Mouse (Mus musculus): ENCODE data around the gene Pla2g3. TPM values are rescaled to one million over a fixed set of nuclear protein-coding genes. Genes with fewer than 3 reads are reported as not detected.

The Pla2g3 gene
- polyA plus RNA-seq, 1 experiment from 2014 or later = 0.76 TPM

- Histone ChIP-seq H3K36me3 (ENCODE audit: control insufficient read depth, insufficient read depth, low read length) (no peaks in the 10 kb centered on the region), H3K4me3 (ENCODE audit: low read depth, low read length) (no peak overlapping the region), H3K27ac (replicated peaks; ENCODE audit: low read depth, low read length) (no peak overlapping the region), H3K4me1 (ENCODE audit: control insufficient read depth, insufficient read depth, low read length) (peaks cover 17% of the 10 kb centered on the region), H3K9ac (ENCODE audit: low read length) (no peak overlapping the region), H3K9me3 (ENCODE audit: control insufficient read depth, low read length) (no peaks in the 10 kb centered on the region; the same call in 1 of the 2 replicates), H3K27me3 (ENCODE audit: control insufficient read depth, insufficient read depth, low read length) (no peaks in the 10 kb centered on the region), H3K4me2 (ENCODE audit: low read depth, severe bottlenecking) (peak overlapping the region; percentile 46)
- DNase-seq (ENCODE audit: low spot score) (no peak), ATAC-seq (ENCODE audit: insufficient number of reproducible peaks, low FRiP score, low TSS enrichment, low read depth) (no peak)
- WGBS = 88% methylated on average over 4 of the region's 4 CpGs
These were observed 51.7 kb downstream of the Pla2g3 start for GRCm38 (mm10) chr11:3539826-3540196.

GRCm38 (mm10) chr11:3540451-3541085 lies 52.5 kb downstream of the Pla2g3 start, which contains the start of gene Smtn:
TSS of gene Smtn (minus strand) at chr11:3540612.
- peak within 1 kb of the TSS; percentile 9; the same call in 1 of the 2 replicates for H3K9ac ChIP-seq (ENCODE audit: low read length)
- H3K27ac ChIP-seq (replicated peaks; ENCODE audit: low read depth, low read length) = no peak within 1 kb of the TSS
- H3K4me1 ChIP-seq (ENCODE audit: control insufficient read depth, insufficient read depth, low read length) = peaks cover 14% of the 10 kb centered on the region
- no peaks in the 10 kb centered on the region for H3K36me3 ChIP-seq (ENCODE audit: control insufficient read depth, insufficient read depth, low read length)
- DNase-seq (ENCODE audit: low spot score) = no peak
- H3K9me3 ChIP-seq (ENCODE audit: control insufficient read depth, low read length) = no peaks in the 10 kb centered on the region; the same call in 1 of the 2 replicates
- ATAC-seq (ENCODE audit: insufficient number of reproducible peaks, low FRiP score, low TSS enrichment, low read depth) = no peak
- peak within 1 kb of the TSS; percentile 46 for H3K4me2 ChIP-seq (ENCODE audit: low read depth, severe bottlenecking)
- H3K4me3 ChIP-seq (ENCODE audit: low read depth, low read length) = peak within 1 kb of the TSS; percentile 41
- WGBS = 95% methylated on average over 23 of the region's 23 CpGs
- no peaks in the 10 kb centered on the region for H3K27me3 ChIP-seq (ENCODE audit: control insufficient read depth, insufficient read depth, low read length)

GRCm38 (mm10) chr11:3541932-3542331 lies 53.8 kb downstream of the Pla2g3 start:
- Histone ChIP-seq H3K36me3 (ENCODE audit: control insufficient read depth, insufficient read depth, low read length) (no peaks in the 10 kb centered on the region), H3K27ac (replicated peaks; ENCODE audit: low read depth, low read length) (no peak overlapping the region), H3K27me3 (ENCODE audit: control insufficient read depth, insufficient read depth, low read length) (no peaks in the 10 kb centered on the region), H3K4me2 (ENCODE audit: low read depth, severe bottlenecking) (no peak overlapping the region), H3K9me3 (ENCODE audit: control insufficient read depth, low read length) (no peaks in the 10 kb centered on the region; the same call in 1 of the 2 replicates), H3K4me3 (ENCODE audit: low read depth, low read length) (no peak overlapping the region), H3K9ac (ENCODE audit: low read length) (no peak overlapping the region), H3K4me1 (ENCODE audit: control insufficient read depth, insufficient read depth, low read length) (peaks cover 9% of the 10 kb centered on the region)
- no peak for DNase-seq (ENCODE audit: low spot score)
- WGBS = 82% methylated on average over 3 of the region's 3 CpGs
- no peak for ATAC-seq (ENCODE audit: insufficient number of reproducible peaks, low FRiP score, low TSS enrichment, low read depth)

- H3K36me3 ChIP-seq (ENCODE audit: control insufficient read depth, insufficient read depth, low read length) = no peaks in the 10 kb centered on the region
- H3K27me3 ChIP-seq (ENCODE audit: control insufficient read depth, insufficient read depth, low read length) = no peaks in the 10 kb centered on the region
- no peak overlapping the region for H3K27ac ChIP-seq (replicated peaks; ENCODE audit: low read depth, low read length)
- no peak overlapping the region for H3K9ac ChIP-seq (ENCODE audit: low read length)
- peaks cover 6% of the 10 kb centered on the region for H3K4me1 ChIP-seq (ENCODE audit: control insufficient read depth, insufficient read depth, low read length)
- no peak overlapping the region for H3K4me2 ChIP-seq (ENCODE audit: low read depth, severe bottlenecking)
- H3K9me3 ChIP-seq (ENCODE audit: control insufficient read depth, low read length) = no peaks in the 10 kb centered on the region; the same call in 1 of the 2 replicates
- 34% methylated on average over 5 of the region's 5 CpGs for WGBS
- no peak overlapping the region for H3K4me3 ChIP-seq (ENCODE audit: low read depth, low read length)
- no peak for DNase-seq (ENCODE audit: low spot score)
- ATAC-seq (ENCODE audit: insufficient number of reproducible peaks, low FRiP score, low TSS enrichment, low read depth) = no peak
These were observed 54.9 kb downstream of the Pla2g3 start for GRCm38 (mm10) chr11:3543001-3543400.

- DNase-seq (ENCODE audit: low spot score) = no peak
- Histone ChIP-seq H3K4me3 (ENCODE audit: low read depth, low read length) (no peak overlapping the region), H3K27me3 (ENCODE audit: control insufficient read depth, insufficient read depth, low read length) (no peaks in the 10 kb centered on the region), H3K9ac (ENCODE audit: low read length) (no peak overlapping the region), H3K27ac (replicated peaks; ENCODE audit: low read depth, low read length) (no peak overlapping the region), H3K4me1 (ENCODE audit: control insufficient read depth, insufficient read depth, low read length) (no peaks in the 10 kb centered on the region), H3K36me3 (ENCODE audit: control insufficient read depth, insufficient read depth, low read length) (no peaks in the 10 kb centered on the region), H3K9me3 (ENCODE audit: control insufficient read depth, low read length) (no peaks in the 10 kb centered on the region; the same call in 1 of the 2 replicates), H3K4me2 (ENCODE audit: low read depth, severe bottlenecking) (no peak overlapping the region)
- ATAC-seq (ENCODE audit: insufficient number of reproducible peaks, low FRiP score, low TSS enrichment, low read depth) = no peak
- 93% methylated on average over 5 of the region's 5 CpGs for WGBS
These were observed 56.3 kb downstream of the Pla2g3 start for GRCm38 (mm10) chr11:3544409-3544808.

GRCm38 (mm10) chr11:3545531-3546241 lies 57.6 kb downstream of the Pla2g3 start:
- Histone ChIP-seq H3K36me3 (ENCODE audit: control insufficient read depth, insufficient read depth, low read length) (no peaks in the 10 kb centered on the region), H3K4me2 (ENCODE audit: low read depth, severe bottlenecking) (no peak overlapping the region), H3K4me1 (ENCODE audit: control insufficient read depth, insufficient read depth, low read length) (no peaks in the 10 kb centered on the region), H3K9ac (ENCODE audit: low read length) (no peak overlapping the region), H3K27me3 (ENCODE audit: control insufficient read depth, insufficient read depth, low read length) (no peaks in the 10 kb centered on the region), H3K4me3 (ENCODE audit: low read depth, low read length) (no peak overlapping the region), H3K9me3 (ENCODE audit: control insufficient read depth, low read length) (no peaks in the 10 kb centered on the region; the same call in 1 of the 2 replicates), H3K27ac (replicated peaks; ENCODE audit: low read depth, low read length) (no peak overlapping the region)
- ATAC-seq (ENCODE audit: insufficient number of reproducible peaks, low FRiP score, low TSS enrichment, low read depth) (no peak), DNase-seq (ENCODE audit: low spot score) (no peak)
- 25% methylated on average over 9 of the region's 9 CpGs for WGBS

- ATAC-seq (ENCODE audit: insufficient number of reproducible peaks, low FRiP score, low TSS enrichment, low read depth) (no peak), DNase-seq (ENCODE audit: low spot score) (no peak)
- H3K27me3 ChIP-seq (ENCODE audit: control insufficient read depth, insufficient read depth, low read length) = no peaks in the 10 kb centered on the region
- no peak overlapping the region for H3K4me2 ChIP-seq (ENCODE audit: low read depth, severe bottlenecking)
- H3K9me3 ChIP-seq (ENCODE audit: control insufficient read depth, low read length) = no peaks in the 10 kb centered on the region; the same call in 1 of the 2 replicates
- H3K27ac ChIP-seq (replicated peaks; ENCODE audit: low read depth, low read length) = no peak overlapping the region
- H3K4me3 ChIP-seq (ENCODE audit: low read depth, low read length) = no peak overlapping the region
- H3K4me1 ChIP-seq (ENCODE audit: control insufficient read depth, insufficient read depth, low read length) = no peaks in the 10 kb centered on the region
- no peaks in the 10 kb centered on the region for H3K36me3 ChIP-seq (ENCODE audit: control insufficient read depth, insufficient read depth, low read length)
- no peak overlapping the region for H3K9ac ChIP-seq (ENCODE audit: low read length)
- 31% methylated on average over 1 of the region's 1 CpGs for WGBS
These were observed 58.1 kb downstream of the Pla2g3 start for GRCm38 (mm10) chr11:3546242-3546562.

- no peak overlapping the region for H3K4me2 ChIP-seq (ENCODE audit: low read depth, severe bottlenecking)
- H3K4me3 ChIP-seq (ENCODE audit: low read depth, low read length) = no peak overlapping the region
- DNase-seq (ENCODE audit: low spot score) (no peak), ATAC-seq (ENCODE audit: insufficient number of reproducible peaks, low FRiP score, low TSS enrichment, low read depth) (no peak)
- no peak overlapping the region for H3K9ac ChIP-seq (ENCODE audit: low read length)
- H3K27ac ChIP-seq (replicated peaks; ENCODE audit: low read depth, low read length) = no peak overlapping the region
- no peaks in the 10 kb centered on the region for H3K27me3 ChIP-seq (ENCODE audit: control insufficient read depth, insufficient read depth, low read length)
- WGBS = 89% methylated on average over 2 of the region's 2 CpGs
- no peaks in the 10 kb centered on the region for H3K36me3 ChIP-seq (ENCODE audit: control insufficient read depth, insufficient read depth, low read length)
- H3K9me3 ChIP-seq (ENCODE audit: control insufficient read depth, low read length) = no peaks in the 10 kb centered on the region; the same call in 1 of the 2 replicates
- H3K4me1 ChIP-seq (ENCODE audit: control insufficient read depth, insufficient read depth, low read length) = no peaks in the 10 kb centered on the region
These were observed 59.0 kb downstream of the Pla2g3 start for GRCm38 (mm10) chr11:3547047-3547446.

Measured in limb, embryonic 11.5 days (tissue).